Mouse (Mus musculus) heart, postnatal 0 days (tissue): ENCODE results near the gene Klf7. TPM values are rescaled to one million over a fixed set of nuclear protein-coding genes. Genes with fewer than 3 reads are reported as not detected.

Experiments used
- ATAC-seq: fragments of 200-750 bp; cut with Nextera tagmentation; 2 replicates; pipeline ENCODE4 v1.8.0; 2017; ENCODE audit warnings: low read depth, moderate number of reproducible peaks, moderate library complexity; ENCODE audit not compliant: insufficient read depth
- DNase-seq: peaks from one replicate; pipeline ENCODE4 v3.0.0-alpha.2; 2016; ENCODE audit warnings: low spot score
- H3K27ac ChIP-seq: fragments of 300-500 bp; sonication (generic); 2 replicates; pipeline ENCODE4 v1.5.1; 2014; ENCODE audit warnings: low read depth, mild to moderate bottlenecking
- H3K27me3 ChIP-seq: fragments of 300-500 bp; sonication (generic); 2 replicates; pipeline ENCODE4 v1.6.1; 2014; ENCODE audit warnings: low read length, mixed read lengths; ENCODE audit not compliant: control insufficient read depth, insufficient read depth
- H3K36me3 ChIP-seq: fragments of 300-500 bp; sonication (generic); replicated peaks from 2 replicates; pipeline ENCODE4 v1.6.1; 2014; ENCODE audit warnings: low read length, mixed read lengths; ENCODE audit not compliant: control insufficient read depth, insufficient read depth
- H3K4me1 ChIP-seq: fragments of 300-500 bp; sonication (generic); 2 replicates; pipeline ENCODE4 v1.6.1; 2014; ENCODE audit warnings: antibody characterized with exemption; ENCODE audit not compliant: control insufficient read depth, insufficient read depth
- H3K4me2 ChIP-seq: fragments of 300-500 bp; sonication (generic); 2 replicates; pipeline ENCODE4 v1.6.1; 2014; ENCODE audit warnings: low read depth, mild to moderate bottlenecking, low read length, moderate library complexity
- H3K4me3 ChIP-seq: fragments of 300-500 bp; sonication (generic); 2 replicates; pipeline ENCODE4 v1.5.1; 2014; ENCODE audit warnings: low read depth, low read length
- H3K9ac ChIP-seq: fragments of 300-500 bp; sonication (generic); replicated peaks from 2 replicates; pipeline ENCODE4 v1.6.1; 2014; ENCODE audit warnings: low read depth, low read length, mixed read lengths
- H3K9me3 ChIP-seq: fragments of 300-500 bp; sonication (generic); replicated peaks from 2 replicates; pipeline ENCODE4 v1.6.1; 2016; ENCODE audit warnings: low read length; ENCODE audit not compliant: control insufficient read depth
- CTCF ChIP-seq: IDR thresholded peaks from 2 replicates; pipeline ENCODE4 v1.5.1; 2016; ENCODE audit warnings: antibody characterized with exemption, control low read depth, low read depth
- EP300 ChIP-seq: IDR thresholded peaks from 2 replicates; pipeline ENCODE4 v1.6.1; 2016; ENCODE audit warnings: antibody characterized with exemption, low read depth
- WGBS: fragments of 180-500 bp; shearing (Covaris S2); extraction: QIAGEN DNeasy Blood & Tissue Kit; methylation state at CpG from one replicate; pipeline ENCODE4 v1.1.7; 2014; 5-methylcytosine and 5-hydroxymethylcytosine counted together
- polyA plus RNA-seq: library from polyadenylated mRNA; unstranded; fragments of >200 nt; fragmentation: Nextera tagmentation; extraction: Ambion mirVana; gene quantifications from 2 replicates; pipeline ENCODE4 v1.2.1, GENCODE M21; 2015
- total RNA-seq: library from RNA; depleted of rRNA; stranded (reverse); fragments of >200 nt; gene quantifications from 2 replicates; pipeline ENCODE4 v1.2.3, GENCODE M21; 2014; ENCODE audit warnings: low replicate concordance

Gene Klf7
- total and polyA plus RNA-seq, 2 experiments from 2014 or later = 8.6 to 17.4 TPM

DNA sequence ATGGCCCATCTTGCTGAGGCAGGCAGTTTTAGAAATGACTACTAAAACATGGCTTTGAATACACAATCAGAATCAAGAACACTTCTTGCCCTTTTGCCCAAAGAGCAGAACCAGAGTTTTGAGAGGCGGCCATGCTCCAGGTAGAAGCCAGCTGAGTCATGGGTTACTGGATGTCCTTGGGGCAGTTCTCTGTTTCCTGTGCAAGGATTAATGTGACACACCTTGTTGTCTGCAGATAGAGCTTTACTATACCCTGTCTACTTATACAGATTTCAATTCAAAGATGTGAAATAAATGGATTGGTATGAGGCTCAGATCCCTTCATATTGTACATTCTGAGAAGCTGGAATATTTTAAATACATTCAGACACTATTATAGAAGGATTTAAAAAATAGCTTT, 40.3 kb downstream of the Klf7 start:
- TF ChIP-seq EP300 (no peak), CTCF (no peak)
- Histone ChIP-seq H3K9ac (no peak overlapping the region), H3K27me3 (no peaks in the 10 kb centered on the region), H3K4me3 (no peak overlapping the region), H3K4me2 (no peak overlapping the region), H3K4me1 (peaks cover 45% of the 10 kb centered on the region), H3K9me3 (no peaks in the 10 kb centered on the region), H3K27ac (no peak overlapping the region), H3K36me3 (peaks cover 24% of the 10 kb centered on the region)
- 92% methylated on average over 1 of the region's 1 CpGs for WGBS
- DNase-seq (no peak), ATAC-seq (no peak)

- DNase-seq = no peak
- H3K4me2 ChIP-seq = no peak overlapping the region
- no peak for TF ChIP-seq EP300
- H3K36me3 ChIP-seq = peaks cover 30% of the 10 kb centered on the region
- ATAC-seq = no peak
- WGBS = 19% methylated on average over 2 of the region's 2 CpGs
- peaks cover 44% of the 10 kb centered on the region for H3K4me1 ChIP-seq
- H3K27ac ChIP-seq = no peak overlapping the region
- no peaks in the 10 kb centered on the region for H3K27me3 ChIP-seq
- H3K4me3 ChIP-seq = no peak overlapping the region
- no peak overlapping the region for H3K9ac ChIP-seq
- H3K9me3 ChIP-seq = no peaks in the 10 kb centered on the region
These were observed 40.9 kb downstream of the Klf7 start for GRCm38 (mm10) chr1:64081217-64081616.

- ATAC-seq (no peak), DNase-seq (no peak)
- H3K27ac ChIP-seq = no peak overlapping the region
- peaks cover 44% of the 10 kb centered on the region for H3K4me1 ChIP-seq
- TF ChIP-seq EP300 (no peak), CTCF (no peak)
- no peak overlapping the region for H3K4me3 ChIP-seq
- H3K27me3 ChIP-seq = no peaks in the 10 kb centered on the region
- H3K9ac ChIP-seq = no peak overlapping the region
- 89% methylated on average over 2 of the region's 2 CpGs for WGBS
- no peak overlapping the region for H3K4me2 ChIP-seq
- H3K36me3 ChIP-seq = peaks cover 37% of the 10 kb centered on the region
- H3K9me3 ChIP-seq = no peaks in the 10 kb centered on the region
These were observed 41.8 kb downstream of the Klf7 start for GRCm38 (mm10) chr1:64080263-64080662.

- peak overlapping the region; percentile 36 for H3K4me2 ChIP-seq
- H3K27me3 ChIP-seq = no peaks in the 10 kb centered on the region
- DNase-seq = no peak
- 53% methylated on average over 20 of the region's 20 CpGs for WGBS
- H3K36me3 ChIP-seq = peaks cover 51% of the 10 kb centered on the region
- no peak overlapping the region for H3K9ac ChIP-seq
- H3K4me1 ChIP-seq = peaks cover 36% of the 10 kb centered on the region
- H3K4me3 ChIP-seq = no peak overlapping the region
- peak overlapping the region; percentile 72 for H3K27ac ChIP-seq
- ATAC-seq = peak; percentile 63
- H3K9me3 ChIP-seq = no peaks in the 10 kb centered on the region
- TF ChIP-seq CTCF (no peak), EP300 (no peak)
These were observed 43.3 kb downstream of the Klf7 start for GRCm38 (mm10) chr1:64078747-64079211.

DNA sequence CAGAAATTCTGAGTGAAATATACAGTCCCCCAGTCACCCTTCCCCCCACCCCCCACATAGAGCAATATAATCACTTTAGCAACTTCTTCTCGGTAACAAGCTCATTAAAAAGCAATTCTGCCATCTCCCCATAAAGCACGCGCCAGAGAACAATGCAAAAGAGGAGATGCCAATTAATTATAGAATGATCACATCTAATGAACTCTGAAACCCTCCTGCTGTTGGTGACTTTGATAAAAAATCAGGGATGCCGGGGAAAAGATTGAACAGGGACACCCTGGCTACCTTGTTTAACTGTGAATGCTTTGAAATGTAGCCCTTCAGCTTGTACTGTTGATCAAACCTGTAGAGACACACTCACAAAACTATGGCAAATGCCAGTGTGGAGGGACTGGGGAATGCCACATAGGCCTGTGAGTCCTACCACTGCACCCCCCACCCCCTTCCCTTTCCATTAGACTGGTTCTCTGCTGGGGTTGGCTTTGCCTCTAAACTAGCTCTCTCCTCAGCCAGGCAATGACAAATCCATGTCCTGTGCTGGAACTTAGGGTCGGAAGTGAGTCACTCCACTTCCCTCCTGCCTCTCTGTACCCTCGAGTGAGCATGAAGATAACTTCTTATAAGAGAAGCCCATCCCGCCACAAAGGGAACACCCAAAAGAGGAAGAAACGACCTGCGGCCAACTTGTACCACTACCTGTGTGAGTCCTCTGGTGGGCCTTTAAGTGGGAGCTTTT, 43.9 kb downstream of the Klf7 start:
- H3K4me3 ChIP-seq = no peak overlapping the region
- H3K27me3 ChIP-seq = no peaks in the 10 kb centered on the region
- no peak overlapping the region for H3K9ac ChIP-seq
- peaks cover 51% of the 10 kb centered on the region for H3K36me3 ChIP-seq
- 83% methylated on average over 9 of the region's 9 CpGs for WGBS
- no peak for TF ChIP-seq EP300
- no peak for TF ChIP-seq CTCF
- DNase-seq (no peak), ATAC-seq (peak; percentile 64)
- H3K27ac ChIP-seq = peak overlapping the region; percentile 72
- no peaks in the 10 kb centered on the region for H3K9me3 ChIP-seq
- H3K4me2 ChIP-seq = peak overlapping the region; percentile 36
- peaks cover 33% of the 10 kb centered on the region for H3K4me1 ChIP-seq

DNA sequence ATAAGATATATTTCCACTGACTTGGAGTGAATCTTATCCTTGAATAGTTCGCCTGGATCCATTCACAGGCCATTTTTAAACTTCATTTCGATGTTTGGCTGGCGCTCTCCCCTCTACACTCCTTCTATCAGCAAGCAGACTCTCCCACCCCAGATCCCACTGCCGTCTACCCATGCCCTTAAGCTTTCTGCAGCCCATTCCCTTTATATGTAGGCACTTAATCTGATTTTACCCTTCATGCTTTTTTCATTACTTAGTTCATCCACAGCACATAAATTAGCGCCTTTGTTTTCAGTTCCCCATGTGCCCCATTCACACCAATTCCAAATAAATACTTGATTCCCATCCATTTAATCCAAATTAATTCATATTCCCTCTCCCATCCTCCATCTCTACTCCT, 48.0 kb downstream of the Klf7 start:
- no peak for DNase-seq
- TF ChIP-seq EP300 (no peak), CTCF (no peak)
- Histone ChIP-seq H3K4me2 (no peak overlapping the region), H3K9me3 (no peaks in the 10 kb centered on the region), H3K27me3 (no peaks in the 10 kb centered on the region), H3K4me1 (peaks cover 2% of the 10 kb centered on the region), H3K36me3 (peaks cover 50% of the 10 kb centered on the region), H3K27ac (no peak overlapping the region), H3K4me3 (no peak overlapping the region), H3K9ac (no peak overlapping the region)
- WGBS = 83% methylated on average over 5 of the region's 5 CpGs
- no peak for ATAC-seq
